Mouse (Mus musculus) lung, adult 18-20 months (tissue): ENCODE results near the gene Rnd1.
A peak's percentile ranks its signal among the peaks of the same experiment; 100 is the strongest.

Source experiments
- DNase-seq, 2 experiments: peaks; one replicate each; pipeline ENCODE4 v3.0.0; 2022; ENCODE audit warnings: mixed read lengths in 2 of 2

The Rnd1 gene

DNA sequence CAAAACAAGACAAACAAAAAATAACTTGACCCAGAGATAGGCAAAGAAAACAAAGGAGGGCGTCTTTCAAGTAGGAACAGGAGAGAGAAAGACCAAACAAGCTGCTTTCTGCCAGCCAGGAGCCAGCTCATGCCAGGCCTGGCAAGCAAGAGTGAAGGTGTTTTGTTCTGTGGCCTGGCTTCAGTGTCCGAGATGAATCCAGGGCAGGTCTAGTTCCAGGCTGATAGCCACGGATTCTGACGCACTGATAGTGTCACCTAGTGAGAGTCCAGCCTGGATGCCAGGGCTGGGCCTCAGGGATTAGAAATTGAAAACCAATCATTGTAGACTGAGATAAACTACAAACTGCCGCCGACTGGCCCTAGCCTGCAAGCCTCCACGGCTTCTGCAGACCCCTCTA, 716 bp upstream of the Rnd1 start:
- DNase-seq = no peak

DNA sequence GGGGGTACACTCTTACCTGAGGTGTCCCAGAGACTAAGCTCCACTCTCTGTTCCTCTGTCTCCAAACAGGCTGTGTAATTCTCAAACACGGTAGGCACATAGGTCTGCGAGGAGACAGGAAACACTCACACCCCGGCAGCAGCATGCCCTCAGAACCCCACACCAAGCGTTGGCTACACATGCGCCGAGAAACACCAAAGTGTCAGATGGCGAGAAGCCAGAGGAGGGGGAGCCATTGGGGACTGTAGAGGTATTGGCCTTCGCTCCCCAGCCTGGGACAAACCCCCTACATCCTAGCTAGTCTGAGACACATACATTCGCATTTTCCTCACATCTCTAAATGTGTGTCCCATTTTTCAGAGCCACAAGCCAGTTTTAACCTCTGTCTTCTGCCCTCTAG, 790 bp downstream of the Rnd1 start:
- no peak for DNase-seq

- DNase-seq = no peak
Observed at GRCm38 (mm10) chr15:98675634-98676250, 1.5 kb downstream of the Rnd1 start.

DNA sequence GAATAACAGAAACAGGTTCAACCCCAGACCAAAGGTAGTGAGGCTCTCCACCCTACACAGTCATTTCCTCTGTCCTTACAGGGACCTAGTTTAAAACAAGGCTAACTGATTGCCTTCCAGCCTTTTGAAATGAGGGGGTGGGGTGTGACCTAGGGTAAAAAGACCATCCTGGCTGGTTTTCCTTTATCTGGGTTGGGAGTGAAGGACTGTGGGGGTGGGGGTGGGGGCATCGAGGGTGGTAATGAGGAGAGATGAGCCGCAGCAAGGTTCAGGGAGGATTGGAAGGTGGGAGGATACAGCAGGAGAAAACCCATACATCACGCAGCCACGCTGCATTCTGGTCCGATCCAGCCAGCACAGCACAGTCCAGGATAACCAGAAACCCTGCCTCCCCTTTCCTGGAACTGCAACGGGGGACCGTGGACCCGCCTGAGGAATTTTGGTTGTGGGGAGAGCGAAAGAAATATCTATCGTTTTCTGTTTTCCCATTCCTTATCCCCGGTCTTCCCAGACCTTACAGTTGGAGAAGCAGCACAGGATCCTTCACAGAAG, 2.2 kb downstream of the Rnd1 start:
- DNase-seq = no peak

GRCm38 (mm10) chr15:98674284-98674993, 2.8 kb downstream of the Rnd1 start:
- no peak for DNase-seq

DNA sequence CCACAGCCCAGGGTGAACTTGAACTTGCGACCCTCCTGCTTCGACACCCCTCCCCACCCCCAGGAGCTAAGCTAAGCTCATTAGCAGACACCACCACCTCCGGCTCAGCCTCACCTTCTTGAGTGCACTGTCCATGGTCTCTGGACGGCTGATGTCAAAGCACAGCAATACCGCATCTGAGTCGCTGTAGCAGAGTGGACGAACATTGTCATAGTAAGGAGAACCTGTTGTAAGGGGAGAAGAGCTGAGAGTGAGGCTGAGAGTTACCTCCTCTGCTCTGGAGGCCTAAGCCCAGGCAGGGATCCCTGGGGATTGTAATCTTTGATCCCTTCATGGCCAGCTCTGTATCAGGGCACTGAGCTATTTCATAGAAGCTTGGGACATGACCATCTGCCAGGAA, 3.5 kb downstream of the Rnd1 start:
- DNase-seq = no peak

DNA sequence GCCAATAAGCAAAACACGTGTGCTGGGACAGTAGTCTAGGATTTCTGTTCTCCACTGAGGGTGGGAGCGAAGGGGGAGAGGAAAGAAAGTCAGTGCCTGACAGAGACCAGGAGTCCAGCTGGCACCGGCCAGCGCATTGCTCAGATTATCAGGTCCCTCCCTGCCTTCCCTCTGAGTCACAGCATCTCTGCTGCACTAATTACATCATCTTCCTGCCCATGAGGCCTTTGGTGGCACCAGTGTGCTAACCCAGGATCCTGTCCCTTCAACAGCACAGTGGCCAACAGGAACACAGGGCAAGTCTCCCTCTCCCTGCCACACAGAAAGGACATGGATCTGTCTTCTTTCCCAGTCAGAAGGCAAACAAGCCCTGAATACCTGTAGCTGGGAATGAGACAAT, 4.7 kb downstream of the Rnd1 start:
- DNase-seq = peak in 1 of 2 experiments; percentile 13

DNA sequence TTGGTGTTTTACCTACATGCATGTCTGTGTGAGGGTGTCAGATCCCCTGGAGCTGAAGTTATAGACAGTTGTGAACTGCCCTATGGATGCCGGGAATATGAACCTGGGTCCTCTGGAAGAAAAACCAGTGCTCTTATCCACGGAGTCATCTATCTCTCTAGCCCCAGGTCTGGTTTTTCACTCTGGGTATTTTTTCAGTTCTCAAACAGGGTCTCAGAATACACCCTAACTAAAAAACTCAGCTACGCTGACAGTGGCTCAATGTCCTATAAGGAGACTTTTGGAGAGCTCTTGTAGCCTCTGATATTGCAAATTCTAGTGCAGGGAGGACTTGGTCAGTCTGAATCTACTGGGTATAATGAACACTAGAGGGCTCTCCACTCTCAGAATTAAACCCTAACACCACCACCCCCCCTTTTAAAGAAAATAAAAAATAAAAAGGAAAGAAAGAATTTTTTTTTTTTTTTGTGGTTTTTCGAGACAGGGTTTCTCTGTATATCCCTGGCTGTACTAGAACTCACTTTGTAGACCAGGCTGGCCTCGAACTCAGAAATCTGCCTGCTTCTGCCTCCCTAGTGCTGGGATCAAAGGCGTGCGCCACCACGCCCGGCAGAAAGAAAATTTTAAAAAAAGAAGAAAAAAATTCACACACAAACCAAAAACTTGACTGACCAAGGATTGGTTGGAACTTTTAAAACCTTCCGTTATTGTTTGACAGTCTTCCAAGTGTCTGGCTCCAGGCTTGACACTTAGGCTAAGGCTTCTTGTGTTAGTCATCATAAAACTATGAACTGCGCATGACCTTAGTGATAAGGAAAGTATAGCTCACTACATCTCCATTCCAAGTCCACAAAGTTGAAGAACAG, 13.0 kb downstream of the Rnd1 start:
- no peak for DNase-seq

DNA sequence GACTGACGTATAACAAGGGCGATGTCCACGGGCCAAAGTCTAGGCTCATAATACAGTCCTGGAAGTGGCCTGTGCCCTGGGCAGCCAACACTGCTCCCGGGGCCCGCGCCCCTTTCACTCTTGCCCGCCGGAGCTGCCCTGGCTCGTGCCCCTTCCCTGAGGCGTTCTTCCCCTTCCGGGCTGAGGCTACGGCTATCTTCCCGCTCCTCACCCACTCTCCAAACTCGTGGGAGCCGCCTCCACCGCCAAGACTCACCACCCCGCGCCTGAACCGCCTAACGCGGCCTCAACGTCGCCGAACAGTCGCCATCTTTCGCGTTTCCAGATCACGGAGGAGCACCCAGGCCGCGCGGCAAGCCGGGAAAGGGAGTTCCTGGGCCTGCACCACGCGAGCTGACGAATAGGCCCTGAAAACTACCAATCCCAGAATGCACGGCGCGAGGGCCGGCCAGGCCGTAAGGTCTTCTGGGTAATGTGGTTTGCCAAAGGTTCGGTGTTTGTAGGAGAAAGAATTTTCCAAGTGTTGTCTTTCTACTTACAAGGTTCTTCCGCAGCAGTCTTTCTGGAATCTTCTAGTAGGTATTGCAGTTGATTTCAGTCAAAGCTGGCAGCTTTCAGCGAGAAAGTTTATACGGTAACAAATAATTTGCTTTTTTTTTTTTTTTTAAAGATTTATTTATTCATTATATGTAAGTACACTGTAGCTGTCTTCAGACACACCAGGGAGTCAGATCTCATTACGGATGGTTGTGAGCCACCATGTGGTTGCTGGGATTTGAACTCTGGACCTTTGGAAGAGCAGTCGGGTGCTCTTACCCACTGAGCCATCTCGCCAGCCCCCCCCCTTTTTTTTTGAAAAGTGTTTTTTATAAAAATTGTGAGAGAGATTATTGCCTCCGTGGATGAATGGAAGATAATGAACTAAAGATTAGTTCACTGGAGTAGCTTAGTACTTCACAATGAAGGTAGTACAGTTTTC, 14.4 kb downstream of the Rnd1 start, which contains the start of gene Ddx23:
Gene Ddx23, minus strand, starts transcription at position 328 of the 979 bp plus-strand sequence.
- DNase-seq = peak; percentile 96 to 97

GRCm38 (mm10) chr15:98662198-98662566, 15.1 kb downstream of the Rnd1 start:
- no peak for DNase-seq

GRCm38 (mm10) chr15:98656982-98657751, 20.1 kb downstream of the Rnd1 start:
- DNase-seq = no peak

DNA sequence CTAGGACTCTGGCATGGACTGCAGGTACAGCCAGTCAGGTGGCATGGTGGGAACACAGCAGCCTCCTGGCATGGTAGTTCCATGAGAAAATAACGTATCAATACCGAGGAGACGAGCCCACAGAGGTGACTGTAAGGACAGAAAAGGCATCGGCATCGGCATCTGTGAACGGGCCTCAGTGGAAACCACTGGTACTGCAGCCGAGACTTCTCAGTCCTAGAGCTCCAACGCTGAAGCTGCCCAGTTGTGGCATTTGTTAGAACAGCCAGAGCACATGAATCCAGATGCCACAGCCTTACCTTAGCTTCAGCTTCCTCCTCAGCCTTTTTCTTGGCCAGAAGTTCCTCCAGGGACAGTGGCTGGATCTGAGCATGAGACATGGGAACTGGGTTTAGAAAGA, 25.1 kb downstream of the Rnd1 start:
- DNase-seq = no peak

DNA sequence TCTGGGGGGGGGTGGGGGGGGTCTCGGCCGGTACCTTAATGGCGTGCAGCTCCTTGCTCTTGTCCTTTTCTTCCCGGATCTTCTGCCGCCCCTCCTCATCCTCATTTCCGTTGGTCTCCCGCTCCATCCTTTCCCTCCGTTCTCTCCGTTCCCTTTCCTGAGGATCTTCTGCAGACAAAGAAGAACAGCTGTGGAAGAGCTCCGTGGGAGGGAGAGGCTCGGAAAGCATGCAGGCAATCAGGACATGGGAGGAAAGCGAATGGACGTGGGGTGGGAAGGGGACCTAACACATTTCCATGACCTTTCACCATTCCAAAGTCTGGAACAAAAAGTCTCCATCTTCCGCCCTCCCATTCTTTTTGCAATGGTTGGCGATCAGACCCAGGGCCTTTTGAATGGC, 25.8 kb downstream of the Rnd1 start:
- no peak for DNase-seq

DNA sequence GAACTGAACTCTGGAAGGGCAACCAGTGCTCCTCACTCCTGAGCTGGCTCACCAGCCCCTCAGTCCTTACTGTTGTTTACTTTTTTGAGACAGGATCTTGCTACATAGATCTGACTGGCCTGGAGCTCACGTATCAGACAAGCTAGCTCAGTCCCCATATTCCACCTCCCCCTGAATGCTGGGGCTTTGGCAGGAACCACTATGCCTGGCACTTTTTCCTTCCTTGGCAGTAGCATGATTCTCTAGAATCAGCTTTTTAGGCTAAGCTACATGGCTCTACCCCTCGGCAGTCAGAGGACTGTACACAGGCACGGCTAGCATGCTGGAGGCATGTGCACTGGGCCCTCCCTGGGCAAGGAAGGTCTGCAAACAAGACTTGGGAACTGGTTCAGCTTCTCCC, 29.2 kb downstream of the Rnd1 start:
- no peak for DNase-seq

- DNase-seq = no peak
Observed at GRCm38 (mm10) chr15:98647308-98647707, 30.0 kb downstream of the Rnd1 start.

DNA sequence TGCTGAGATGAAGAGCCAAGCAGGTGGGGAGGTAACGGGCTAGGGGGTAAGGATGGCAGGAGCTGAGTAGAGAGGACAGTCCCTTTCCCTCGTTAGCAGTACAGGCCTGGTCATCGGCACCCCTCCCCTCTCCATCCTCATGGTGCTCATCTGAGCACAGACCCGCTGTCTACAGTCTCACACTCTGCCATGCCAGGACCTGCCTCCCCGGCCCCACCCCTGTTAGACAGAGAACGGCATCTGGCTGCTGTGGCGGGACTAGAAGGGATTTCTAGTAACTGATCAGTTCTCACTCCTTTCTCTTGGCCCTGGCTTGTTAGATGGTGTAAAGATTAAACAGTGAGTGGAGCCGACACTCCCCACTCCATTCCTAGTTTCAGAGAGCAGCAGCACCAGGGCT, 30.5 kb downstream of the Rnd1 start:
- no peak for DNase-seq

DNA sequence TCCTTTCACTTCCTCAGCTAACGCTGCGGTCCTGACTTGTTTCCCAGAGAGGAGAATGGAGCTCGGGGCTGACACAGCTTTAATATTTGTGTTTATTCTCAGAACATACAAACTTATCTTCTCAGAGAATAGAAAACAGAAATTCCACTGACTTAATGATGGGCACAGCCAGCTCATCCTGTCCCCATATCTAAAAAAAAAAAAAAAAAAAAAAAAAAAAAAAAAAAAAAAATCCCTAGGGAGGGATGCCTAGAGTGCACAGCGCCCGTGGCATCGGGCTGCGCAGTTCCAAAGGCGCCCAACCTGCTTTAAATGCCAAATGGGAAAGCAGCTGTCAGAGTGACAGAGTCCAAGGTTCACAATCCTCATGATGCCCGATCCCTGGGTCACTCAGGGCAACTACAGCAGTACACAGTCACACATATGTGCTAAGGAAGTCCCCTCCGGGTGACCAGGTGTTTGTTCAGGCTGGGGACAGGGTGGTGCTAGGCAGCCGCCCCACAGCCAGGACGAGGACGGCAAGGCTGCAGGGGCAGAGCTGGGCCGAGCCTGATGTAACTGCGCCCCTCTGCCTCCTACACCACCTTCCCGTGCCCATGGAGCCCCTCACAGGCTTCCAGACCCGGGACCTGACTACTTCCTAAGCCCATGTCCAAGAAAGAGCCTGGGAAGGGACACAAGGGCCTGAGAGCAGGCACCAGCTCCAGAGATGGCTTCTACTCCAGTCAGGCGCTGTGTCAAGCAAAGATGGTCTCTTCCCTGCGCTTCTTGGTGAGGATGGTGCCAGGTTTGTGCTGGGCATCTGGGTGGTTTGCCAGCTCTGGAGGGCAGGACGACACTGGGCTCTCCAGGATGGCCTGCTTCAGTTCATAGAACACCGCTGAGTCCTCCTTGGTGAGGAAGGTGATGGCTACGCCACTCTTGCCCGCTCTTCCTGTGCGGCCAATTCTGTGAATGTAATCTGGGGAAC, 31.9 kb downstream of the Rnd1 start:
- no peak for DNase-seq

DNA sequence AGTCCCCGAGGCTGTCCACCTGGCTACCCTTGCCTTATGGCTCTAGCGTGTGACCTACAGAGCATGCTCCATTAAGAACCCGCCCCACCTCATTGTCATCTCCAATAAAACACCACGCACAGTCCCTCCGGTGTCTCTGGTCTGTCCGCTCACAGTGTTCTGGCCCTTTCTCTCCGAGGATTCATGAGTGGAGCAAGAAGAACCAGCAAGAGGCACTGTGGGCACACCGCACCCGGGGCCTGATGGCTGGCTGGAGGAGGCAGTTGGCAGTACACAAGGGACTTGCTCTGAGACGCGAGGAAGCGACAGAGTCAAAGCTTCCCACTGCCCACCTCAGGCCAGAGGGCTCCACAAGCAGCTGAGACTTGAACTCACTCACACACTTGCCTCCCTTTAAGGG, 32.9 kb downstream of the Rnd1 start:
- no peak for DNase-seq

GRCm38 (mm10) chr15:98640157-98640556, 37.1 kb downstream of the Rnd1 start:
- peak; percentile 70 to 81 for DNase-seq

DNA sequence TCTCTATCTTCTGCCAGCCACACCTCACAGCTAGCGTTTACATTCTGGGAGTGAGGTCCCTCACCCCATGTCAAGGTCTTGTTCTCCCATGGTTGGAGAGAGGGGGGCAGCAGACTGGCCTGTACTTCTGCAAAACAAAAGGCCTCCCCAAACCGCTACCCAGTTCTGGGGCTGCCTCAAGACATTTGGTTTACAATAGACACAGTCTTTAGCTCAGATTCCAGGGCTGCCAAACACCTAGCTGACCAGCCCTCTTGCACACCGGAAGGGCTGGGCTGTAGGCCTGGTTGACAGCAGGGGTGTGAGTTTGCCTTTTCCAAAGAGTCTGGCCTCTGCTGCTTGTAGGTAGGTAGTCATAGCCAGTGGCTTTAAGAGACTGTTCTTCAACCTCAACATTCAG, 40.1 kb downstream of the Rnd1 start:
- no peak for DNase-seq
